Mouse (Mus musculus) cerebellum, adult 11-12 months (tissue): ENCODE data around the gene Thada.

Experiments
- DNase-seq: peaks from one replicate; pipeline ENCODE4 v3.0.0; 2022

Gene Thada

GRCm38 (mm10) chr17:84182311-84183271 is 283.4 kb downstream of the Thada start:
- no peak for DNase-seq

- no peak for DNase-seq
These were observed 284.3 kb downstream of the Thada start for GRCm38 (mm10) chr17:84181502-84182310.

- DNase-seq = no peak
These were observed 285.1 kb downstream of the Thada start for GRCm38 (mm10) chr17:84180715-84181501.

GRCm38 (mm10) chr17:84179973-84180365 is 286.0 kb downstream of the Thada start:
- no peak for DNase-seq

GRCm38 (mm10) chr17:84179026-84179972 is 286.7 kb downstream of the Thada start:
- DNase-seq = no peak

- DNase-seq = no peak
These were observed 288.5 kb downstream of the Thada start for GRCm38 (mm10) chr17:84177481-84177880.

GRCm38 (mm10) chr17:84176446-84176845 is 289.6 kb downstream of the Thada start:
- no peak for DNase-seq

- DNase-seq = no peak
These were observed 290.8 kb downstream of the Thada start for GRCm38 (mm10) chr17:84175196-84175595.

GRCm38 (mm10) chr17:84167377-84167776 is 298.6 kb downstream of the Thada start:
- no peak for DNase-seq

- no peak for DNase-seq
These were observed 299.7 kb downstream of the Thada start for GRCm38 (mm10) chr17:84166135-84166860.

GRCm38 (mm10) chr17:84165735-84166134 is 300.3 kb downstream of the Thada start:
- no peak for DNase-seq

GRCm38 (mm10) chr17:84164146-84164545 is 301.9 kb downstream of the Thada start:
- DNase-seq = no peak

GRCm38 (mm10) chr17:84163066-84163785 is 302.8 kb downstream of the Thada start:
- DNase-seq = no peak

GRCm38 (mm10) chr17:84162211-84162760 is 303.7 kb downstream of the Thada start:
- no peak for DNase-seq

GRCm38 (mm10) chr17:84161231-84161854 is 304.7 kb downstream of the Thada start:
- no peak for DNase-seq

- no peak for DNase-seq
These were observed 307.1 kb downstream of the Thada start for GRCm38 (mm10) chr17:84158891-84159290.

- DNase-seq = no peak
These were observed 307.6 kb downstream of the Thada start for GRCm38 (mm10) chr17:84158461-84158795.

- no peak for DNase-seq
These were observed 308.1 kb downstream of the Thada start for GRCm38 (mm10) chr17:84157743-84158460.
